Mouse (Mus musculus): ENCODE results near the gene Suclg2. TPM values are rescaled to one million over a fixed set of nuclear protein-coding genes. Genes with fewer than 3 reads are reported as not detected.

Gene Suclg2
- total and polyA plus RNA-seq, 3 experiments = 47.8 to 179 (median 151) TPM

- intact Hi-C loops (cut with DNase I) = no loop called here
- no peak overlapping the region for H3K9ac ChIP-seq (ENCODE audit: low read depth, low read length)
- 83% methylated on average over 5 of the region's 5 CpGs for WGBS
- no peak overlapping the region for H3K4me3 ChIP-seq
- peaks cover 1% of the 10 kb centered on the region for H3K4me1 ChIP-seq (ENCODE audit: control insufficient read depth, insufficient read depth, low read length)
- H3K27ac ChIP-seq = no peak overlapping the region
- H3K36me3 ChIP-seq (ENCODE audit: control insufficient read depth, insufficient read depth, low read length) = no peaks in the 10 kb centered on the region
- TF ChIP-seq CTCF (IDR thresholded peaks at IDR 0.05) = no peak
- no peak for TF ChIP-seq EP300 (IDR thresholded peaks at IDR 0.05; ENCODE audit: insufficient read depth, low read depth, low read length)
- TF ChIP-seq POLR2A (IDR thresholded peaks at IDR 0.05; ENCODE audit: insufficient read depth, low read depth, low read length) = no peak
- no peak for DNase-seq
- H3K27me3 ChIP-seq (ENCODE audit: control insufficient read depth, insufficient read depth, low read length) = no peaks in the 10 kb centered on the region
- no peaks in the 10 kb centered on the region for H3K79me2 ChIP-seq (replicated peaks; ENCODE audit: control insufficient read depth, insufficient read depth, low read length)
Observed at GRCm38 (mm10) chr6:95515721-95516120, 202.9 kb downstream of the Suclg2 start.

DNA sequence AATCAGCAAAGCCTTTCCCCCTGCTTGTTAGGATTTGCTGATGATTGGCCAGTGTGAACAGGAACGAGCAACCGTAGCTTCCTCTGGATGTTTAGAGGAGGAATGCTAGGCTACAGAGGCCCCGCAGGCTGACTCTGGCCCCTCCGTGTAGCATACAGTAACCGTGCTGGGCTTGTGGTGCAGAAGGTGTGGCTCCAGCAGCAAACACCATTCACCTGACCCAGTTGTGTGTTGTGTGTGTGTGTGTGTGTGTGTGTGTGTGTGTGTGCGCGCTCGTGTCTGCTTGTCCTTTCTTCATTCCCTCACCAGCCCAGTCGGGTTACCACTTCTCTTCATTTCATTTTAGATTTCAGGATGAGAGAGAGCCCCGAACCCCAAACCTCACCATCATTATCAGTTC is 203.9 kb downstream of the Suclg2 start:
- H3K4me3 ChIP-seq = no peak overlapping the region
- 85% methylated on average over 10 of the region's 10 CpGs for WGBS
- no peaks in the 10 kb centered on the region for H3K36me3 ChIP-seq (ENCODE audit: control insufficient read depth, insufficient read depth, low read length)
- H3K27me3 ChIP-seq (ENCODE audit: control insufficient read depth, insufficient read depth, low read length) = no peaks in the 10 kb centered on the region
- TF ChIP-seq EP300 (IDR thresholded peaks at IDR 0.05; ENCODE audit: insufficient read depth, low read depth, low read length) (no peak), CTCF (IDR thresholded peaks at IDR 0.05) (no peak), POLR2A (IDR thresholded peaks at IDR 0.05; ENCODE audit: insufficient read depth, low read depth, low read length) (no peak)
- intact Hi-C loops (cut with DNase I) = no loop called here
- H3K4me1 ChIP-seq (ENCODE audit: control insufficient read depth, insufficient read depth, low read length) = peaks cover 1% of the 10 kb centered on the region
- DNase-seq = no peak
- no peak overlapping the region for H3K27ac ChIP-seq
- H3K9ac ChIP-seq (ENCODE audit: low read depth, low read length) = no peak overlapping the region
- H3K79me2 ChIP-seq (replicated peaks; ENCODE audit: control insufficient read depth, insufficient read depth, low read length) = no peaks in the 10 kb centered on the region

DNA sequence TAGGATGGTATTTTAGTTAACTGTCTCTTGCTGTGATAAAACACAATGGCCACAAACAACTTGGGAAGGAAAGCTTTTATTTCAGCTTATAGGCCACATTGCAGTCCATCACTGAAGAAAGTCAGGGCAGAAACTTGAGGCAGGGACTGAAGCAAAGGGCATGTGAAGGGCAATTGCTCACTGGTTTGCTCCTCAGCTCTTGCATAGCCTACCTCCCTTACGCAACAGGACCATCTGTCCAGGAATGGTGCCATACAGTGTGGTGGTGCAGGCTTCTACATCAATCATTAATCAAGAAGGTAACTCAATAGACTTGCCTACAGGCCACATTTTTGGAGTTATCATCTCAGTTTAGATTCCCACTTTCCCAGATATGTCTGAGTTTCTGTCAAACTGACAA is 206.9 kb downstream of the Suclg2 start:
- intact Hi-C loops (cut with DNase I) = no loop called here
- Histone ChIP-seq H3K36me3 (ENCODE audit: control insufficient read depth, insufficient read depth, low read length) (no peaks in the 10 kb centered on the region), H3K27me3 (ENCODE audit: control insufficient read depth, insufficient read depth, low read length) (no peaks in the 10 kb centered on the region), H3K79me2 (replicated peaks; ENCODE audit: control insufficient read depth, insufficient read depth, low read length) (no peaks in the 10 kb centered on the region), H3K27ac (no peak overlapping the region), H3K4me3 (no peak overlapping the region), H3K9ac (ENCODE audit: low read depth, low read length) (no peak overlapping the region), H3K4me1 (ENCODE audit: control insufficient read depth, insufficient read depth, low read length) (no peaks in the 10 kb centered on the region)
- TF ChIP-seq CTCF (IDR thresholded peaks at IDR 0.05) = no peak
- no peak for TF ChIP-seq POLR2A (IDR thresholded peaks at IDR 0.05; ENCODE audit: insufficient read depth, low read depth, low read length)
- no peak for TF ChIP-seq EP300 (IDR thresholded peaks at IDR 0.05; ENCODE audit: insufficient read depth, low read depth, low read length)
- DNase-seq = no peak
- 100% methylated on average over 1 of the region's 1 CpGs for WGBS

- TF ChIP-seq POLR2A (IDR thresholded peaks at IDR 0.05; ENCODE audit: insufficient read depth, low read depth, low read length) (no peak), EP300 (IDR thresholded peaks at IDR 0.05; ENCODE audit: insufficient read depth, low read depth, low read length) (no peak), CTCF (IDR thresholded peaks at IDR 0.05) (no peak)
- Histone ChIP-seq H3K9ac (ENCODE audit: low read depth, low read length) (no peak overlapping the region), H3K27me3 (ENCODE audit: control insufficient read depth, insufficient read depth, low read length) (no peaks in the 10 kb centered on the region), H3K36me3 (ENCODE audit: control insufficient read depth, insufficient read depth, low read length) (no peaks in the 10 kb centered on the region), H3K79me2 (replicated peaks; ENCODE audit: control insufficient read depth, insufficient read depth, low read length) (no peaks in the 10 kb centered on the region), H3K4me3 (no peak overlapping the region), H3K27ac (no peak overlapping the region), H3K4me1 (ENCODE audit: control insufficient read depth, insufficient read depth, low read length) (no peaks in the 10 kb centered on the region)
- peak in 1 of 2 experiments; percentile 10 for DNase-seq
- intact Hi-C loops (cut with DNase I) = no loop called here
- 70% methylated on average over 5 of the region's 5 CpGs for WGBS
Observed at GRCm38 (mm10) chr6:95500771-95501170, 217.8 kb downstream of the Suclg2 start.

DNA sequence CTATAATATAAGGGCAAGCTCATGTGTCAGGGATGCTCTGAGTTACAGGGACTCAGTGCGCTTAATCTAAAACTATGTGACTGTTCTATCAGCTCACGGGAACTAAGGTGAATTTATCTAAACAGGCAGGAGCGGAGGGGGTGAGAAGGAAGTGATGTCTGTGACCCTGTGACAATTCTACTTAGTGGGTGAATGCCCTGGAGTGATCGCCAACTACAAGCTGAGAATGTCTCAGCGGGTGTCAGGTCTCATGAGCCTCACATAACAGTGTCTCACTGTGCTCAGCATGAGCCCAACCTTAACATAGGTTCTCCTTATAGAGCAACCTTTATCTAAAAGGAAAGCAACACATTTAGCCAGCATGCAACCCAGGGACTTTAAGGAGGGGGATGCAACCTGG is 219.0 kb downstream of the Suclg2 start:
- Histone ChIP-seq H3K27me3 (ENCODE audit: control insufficient read depth, insufficient read depth, low read length) (no peaks in the 10 kb centered on the region), H3K4me3 (no peak overlapping the region), H3K36me3 (ENCODE audit: control insufficient read depth, insufficient read depth, low read length) (no peaks in the 10 kb centered on the region), H3K4me1 (ENCODE audit: control insufficient read depth, insufficient read depth, low read length) (no peaks in the 10 kb centered on the region), H3K9ac (ENCODE audit: low read depth, low read length) (no peak overlapping the region), H3K79me2 (replicated peaks; ENCODE audit: control insufficient read depth, insufficient read depth, low read length) (no peaks in the 10 kb centered on the region), H3K27ac (no peak overlapping the region)
- WGBS = 84% methylated on average over 5 of the region's 5 CpGs
- intact Hi-C loops (cut with DNase I) = no loop called here
- DNase-seq = no peak
- no peak for TF ChIP-seq EP300 (IDR thresholded peaks at IDR 0.05; ENCODE audit: insufficient read depth, low read depth, low read length)
- TF ChIP-seq POLR2A (IDR thresholded peaks at IDR 0.05; ENCODE audit: insufficient read depth, low read depth, low read length) = no peak
- no peak for TF ChIP-seq CTCF (IDR thresholded peaks at IDR 0.05)

GRCm38 (mm10) chr6:95492216-95492956 is 226.2 kb downstream of the Suclg2 start:
- intact Hi-C loops (cut with DNase I) = no loop called here
- H3K27ac ChIP-seq = no peak overlapping the region
- WGBS = 42% methylated on average over 8 of the region's 8 CpGs
- no peak overlapping the region for H3K9ac ChIP-seq (ENCODE audit: low read depth, low read length)
- H3K36me3 ChIP-seq (ENCODE audit: control insufficient read depth, insufficient read depth, low read length) = no peaks in the 10 kb centered on the region
- no peaks in the 10 kb centered on the region for H3K79me2 ChIP-seq (replicated peaks; ENCODE audit: control insufficient read depth, insufficient read depth, low read length)
- H3K27me3 ChIP-seq (ENCODE audit: control insufficient read depth, insufficient read depth, low read length) = no peaks in the 10 kb centered on the region
- no peak overlapping the region for H3K4me3 ChIP-seq
- no peak for TF ChIP-seq CTCF (IDR thresholded peaks at IDR 0.05)
- TF ChIP-seq POLR2A (IDR thresholded peaks at IDR 0.05; ENCODE audit: insufficient read depth, low read depth, low read length) = no peak
- TF ChIP-seq EP300 (IDR thresholded peaks at IDR 0.05; ENCODE audit: insufficient read depth, low read depth, low read length) = no peak
- DNase-seq = no peak
- H3K4me1 ChIP-seq (ENCODE audit: control insufficient read depth, insufficient read depth, low read length) = no peaks in the 10 kb centered on the region

Data from heart, adult 2 months (tissue).